Mouse (Mus musculus) thymus, adult 2 months (tissue): ENCODE measurements around the gene Capn1.

ENCODE experiments used
- CTCF ChIP-seq: fragments of 200-500 bp; IDR thresholded peaks from 2 replicates; pipeline ENCODE4 v1.5.1; 2012; ENCODE audit warnings: mild to moderate bottlenecking, control low read depth, low read length, moderate library complexity, borderline replicate concordance; ENCODE audit not compliant: control insufficient read depth, poor library complexity, insufficient read depth; ENCODE audit errors: extremely low read depth
- POLR2A ChIP-seq: fragments of 200-500 bp; IDR thresholded peaks from 2 replicates; pipeline ENCODE4 v1.6.1; 2012; ENCODE audit warnings: mild to moderate bottlenecking, low read length, control low read depth, moderate library complexity; ENCODE audit not compliant: control insufficient read depth, poor library complexity, insufficient read depth; ENCODE audit errors: extremely low read depth

DNA sequence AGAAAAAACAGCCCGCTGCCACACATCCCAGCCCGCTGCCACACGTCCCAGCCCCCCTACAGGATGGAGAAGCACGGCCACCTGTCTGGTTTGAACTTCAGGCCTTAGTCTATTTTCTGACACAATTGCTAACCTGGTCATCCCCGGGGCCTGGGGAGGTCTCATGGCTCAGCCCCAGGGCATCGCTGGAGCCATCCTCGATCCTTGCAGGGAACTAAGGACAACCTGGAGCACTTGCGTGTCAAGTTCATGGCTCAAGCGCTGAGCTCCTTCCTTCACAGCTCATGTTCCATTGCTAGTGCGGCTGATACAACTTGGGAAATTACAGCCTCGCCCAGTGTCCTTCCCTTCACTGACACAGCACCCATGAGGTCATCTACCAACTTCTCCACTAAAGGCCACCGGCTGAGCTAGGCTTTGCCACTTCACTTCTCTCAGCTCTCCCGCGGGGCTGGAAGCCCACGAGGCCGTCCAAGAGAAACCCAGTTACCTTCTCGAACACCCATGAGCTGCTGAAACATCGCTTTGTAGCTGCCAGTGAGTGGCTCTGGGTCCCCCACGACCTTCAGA lies 62.4 kb downstream of the Capn1 start:
- TF ChIP-seq CTCF (no peak), POLR2A (no peak)
